Mouse (Mus musculus): ENCODE measurements around the gene Tlcd1.
"Not testable (repeated sequence)": the region's sequence is repeated elsewhere in the genome, so short reads cannot be mapped to it uniquely, and the experiment has no call there.

Gene Tlcd1

DNA sequence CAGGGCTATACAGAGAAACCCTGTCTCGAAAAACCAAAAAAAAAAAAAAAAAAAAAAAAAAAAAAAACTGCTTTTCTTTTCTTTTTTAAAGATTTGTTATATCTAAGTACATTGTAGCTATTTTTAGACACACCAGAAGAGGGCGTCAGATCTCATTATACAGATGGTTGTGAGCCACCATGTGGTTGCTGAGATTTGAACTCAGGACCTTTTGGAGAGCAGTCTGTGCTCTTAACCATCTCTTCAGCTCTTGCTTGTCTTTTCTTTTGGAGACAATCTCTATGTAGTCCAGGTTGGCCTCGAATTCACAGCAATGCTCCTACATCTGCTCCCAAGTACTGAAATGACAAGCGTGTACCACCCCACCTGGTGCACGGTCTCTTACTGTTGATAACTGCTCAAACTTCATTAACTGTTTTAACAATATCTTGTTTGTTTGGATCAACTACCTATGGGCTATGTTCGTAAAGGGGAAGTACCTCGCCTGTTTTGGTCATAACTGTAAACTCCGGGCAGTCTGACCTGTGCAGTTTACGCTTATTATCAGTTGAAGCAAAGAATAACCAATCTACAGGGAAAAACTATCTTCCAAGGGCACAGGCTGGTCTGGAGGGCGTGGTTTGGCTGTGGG is 625 bp upstream of the Tlcd1 start:
- in situ Hi-C loops (cut with MboI; ENCODE audit: unreplicated experiment in 2 of 2), result loop anchor here (5.0 to 10.0 kb wide), 6 partner anchors 119 to 351 kb away; partner anchors contain the start of gene Phf12 (in 1 of the 2)

GRCm38 (mm10) chr11:78176905-78177331 is 407 bp downstream of the Tlcd1 start:
- in situ Hi-C loops (cut with MboI; ENCODE audit: unreplicated experiment in 2 of 2), result loop anchor here (5.0 to 10.0 kb wide), 6 partner anchors 120 to 352 kb away; partner anchors contain the start of gene Phf12 (in 1 of the 2)

DNA sequence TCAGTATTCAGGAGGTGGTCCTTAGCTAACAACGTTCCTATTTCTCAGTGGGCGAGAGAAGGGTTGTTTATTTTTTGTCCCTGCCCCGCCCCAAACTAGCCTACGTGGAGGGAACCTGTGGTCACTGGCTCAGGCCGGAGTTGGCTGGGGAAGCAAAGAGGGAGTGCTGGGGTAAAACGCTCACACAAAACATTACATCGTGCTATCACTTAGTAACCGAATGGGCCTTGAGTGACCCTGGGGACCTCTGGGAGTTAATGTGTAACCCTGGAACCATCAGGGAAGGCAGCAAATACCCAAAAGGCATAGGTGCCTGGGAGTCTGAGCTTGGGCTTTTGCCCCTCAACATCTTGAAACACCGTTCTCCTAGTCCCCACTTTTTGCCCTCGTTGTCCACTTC is 926 bp downstream of the Tlcd1 start:
- in situ Hi-C loops (cut with MboI; ENCODE audit: unreplicated experiment in 2 of 2), result loop anchor here (5.0 to 10.0 kb wide), 6 partner anchors 120 to 353 kb away; partner anchors contain the start of gene Phf12 (in 1 of the 2)

- in situ Hi-C loops (cut with MboI; ENCODE audit: unreplicated experiment in 2 of 2), result loop anchor here (5.0 to 10.0 kb wide), 6 partner anchors 121 to 353 kb away; partner anchors contain the start of gene Phf12 (in 1 of the 2)
Measured at GRCm38 (mm10) chr11:78177903-78178858, 1.7 kb downstream of the Tlcd1 start.

- in situ Hi-C loops (cut with MboI; ENCODE audit: unreplicated experiment in 2 of 2), result loop anchor here (5.0 to 10.0 kb wide), 6 partner anchors 122 to 354 kb away; partner anchors contain the start of gene Phf12 (in 1 of the 2)
Measured at GRCm38 (mm10) chr11:78178859-78179437, 2.4 kb downstream of the Tlcd1 start.

DNA sequence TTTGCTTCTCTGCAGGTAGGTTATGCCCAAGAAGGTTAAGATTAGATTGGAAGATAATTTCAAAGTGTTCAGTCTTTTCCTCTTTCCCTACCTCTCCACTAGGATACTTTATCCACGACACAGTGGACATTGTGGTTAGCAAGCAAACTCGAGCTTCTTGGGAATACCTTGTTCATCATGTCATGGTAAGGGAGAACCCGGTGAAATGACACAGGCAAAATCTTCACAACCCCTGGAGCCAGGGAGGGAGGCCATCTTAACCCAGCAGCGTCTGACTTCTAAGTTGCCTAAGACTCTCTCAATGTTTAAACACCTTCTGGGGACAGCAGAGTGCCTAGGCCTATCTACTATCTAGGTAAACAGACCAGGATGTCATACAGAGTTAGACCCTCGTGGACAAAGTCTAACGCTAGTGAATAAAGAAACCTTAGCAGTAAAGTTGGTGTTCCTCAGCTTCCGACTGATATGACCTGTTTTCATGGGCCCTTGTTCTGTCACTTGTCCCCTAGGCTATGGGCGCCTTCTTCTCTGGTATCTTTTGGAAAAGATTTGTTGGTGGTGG is 3.0 kb downstream of the Tlcd1 start:
- in situ Hi-C loops (cut with MboI; ENCODE audit: unreplicated experiment in 2 of 2), result loop anchor here (5.0 to 10.0 kb wide), 6 partner anchors 122 to 355 kb away; partner anchors contain the start of gene Phf12 (in 1 of the 2)

GRCm38 (mm10) chr11:78180081-78180761 is 3.7 kb downstream of the Tlcd1 start:
- in situ Hi-C loops (cut with MboI; ENCODE audit: unreplicated experiment in 2 of 2), result no loop called here

DNA sequence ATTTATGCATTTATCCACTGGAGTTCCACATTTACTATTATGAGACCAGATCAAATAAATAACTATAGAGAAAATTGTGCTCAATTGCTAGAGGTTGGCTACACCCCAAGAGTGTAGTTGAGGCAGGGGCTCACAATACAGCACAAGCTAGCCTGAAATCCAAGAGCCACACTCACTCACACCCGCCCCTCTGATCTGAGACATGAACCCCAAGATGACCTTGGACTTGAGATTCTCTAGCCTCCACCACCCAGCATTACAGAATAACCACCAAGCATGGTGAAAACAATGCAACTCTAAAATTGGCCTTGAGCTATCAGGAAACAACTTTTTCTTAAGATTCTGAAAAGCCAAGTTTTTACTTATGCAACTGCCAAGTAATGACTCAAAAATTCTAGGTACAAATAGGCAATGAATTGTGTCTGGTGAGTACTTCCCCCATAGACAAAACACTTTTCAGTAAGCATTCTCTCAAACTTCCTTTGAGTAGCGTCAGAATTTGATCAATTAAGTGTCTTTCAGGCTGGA is 5.4 kb downstream of the Tlcd1 start:
- in situ Hi-C loops (cut with MboI; ENCODE audit: unreplicated experiment in 2 of 2), result no loop called here

DNA sequence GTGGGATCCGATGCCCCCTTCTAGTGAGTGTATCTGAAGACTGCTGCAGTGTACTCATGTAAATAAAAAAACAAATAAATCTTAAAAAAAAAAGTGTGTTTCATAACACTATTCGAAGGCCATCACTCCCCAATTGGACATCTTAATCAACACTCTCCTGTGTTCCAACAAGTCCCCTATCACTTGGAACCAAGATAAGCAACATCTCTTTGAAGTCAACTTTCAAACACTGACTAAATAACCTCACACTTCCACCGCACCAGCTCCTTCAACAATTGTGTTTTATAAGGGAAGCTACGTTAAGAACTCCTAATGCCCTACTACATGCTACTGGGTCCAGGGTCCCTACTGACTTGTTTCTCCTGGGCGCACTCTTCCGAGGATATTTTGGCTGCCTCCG is 5.9 kb downstream of the Tlcd1 start:
- in situ Hi-C loops (cut with MboI; ENCODE audit: unreplicated experiment in 2 of 2), result no loop called here

DNA sequence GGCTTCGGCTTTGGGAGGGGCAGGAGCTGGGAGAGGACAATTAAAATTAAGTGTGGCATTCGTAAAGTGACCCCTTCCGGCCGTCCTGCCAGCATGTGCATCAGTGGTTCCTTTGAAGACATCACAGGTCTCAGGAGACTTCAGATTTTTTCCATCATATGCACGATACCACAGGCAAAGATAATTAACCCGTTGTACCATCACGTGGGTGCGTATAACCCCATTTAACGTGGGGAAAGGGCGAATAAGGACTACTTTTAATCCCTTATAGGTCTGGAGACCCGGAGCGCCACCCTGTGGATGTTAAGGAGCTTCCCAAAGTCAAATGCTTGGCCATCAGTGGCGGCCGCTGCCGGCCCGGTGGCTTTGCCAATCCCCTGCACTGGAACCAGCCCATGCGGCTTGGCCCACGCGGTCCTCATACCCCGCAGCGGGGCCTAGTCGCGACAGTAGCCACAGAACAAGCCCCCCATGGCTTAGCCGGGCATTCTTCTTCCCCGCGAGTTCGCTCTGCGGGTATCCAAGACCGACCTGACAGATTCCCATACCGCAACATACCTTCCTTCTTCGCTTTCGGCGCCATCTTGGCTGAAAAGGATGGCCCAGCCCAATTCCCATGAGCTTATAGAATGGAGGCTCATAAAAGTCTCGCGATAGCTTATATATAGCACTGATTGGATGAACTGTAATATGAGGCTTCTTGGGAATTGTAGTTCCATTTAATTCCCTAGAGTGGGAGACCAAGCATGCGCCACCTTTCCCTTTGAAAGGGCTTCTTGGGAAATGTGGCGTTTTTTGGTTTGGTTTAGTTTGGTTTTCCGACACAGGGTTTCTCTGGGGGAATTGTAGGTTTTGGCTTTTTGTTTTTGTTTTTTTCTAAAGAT is 6.7 kb downstream of the Tlcd1 start, which contains the start of gene Rpl23a:
TSS of gene Rpl23a (minus strand) at position 624 of the 884 bp plus-strand sequence.
- in situ Hi-C loops (cut with MboI; ENCODE audit: unreplicated experiment in 2 of 2), result no loop called here

DNA sequence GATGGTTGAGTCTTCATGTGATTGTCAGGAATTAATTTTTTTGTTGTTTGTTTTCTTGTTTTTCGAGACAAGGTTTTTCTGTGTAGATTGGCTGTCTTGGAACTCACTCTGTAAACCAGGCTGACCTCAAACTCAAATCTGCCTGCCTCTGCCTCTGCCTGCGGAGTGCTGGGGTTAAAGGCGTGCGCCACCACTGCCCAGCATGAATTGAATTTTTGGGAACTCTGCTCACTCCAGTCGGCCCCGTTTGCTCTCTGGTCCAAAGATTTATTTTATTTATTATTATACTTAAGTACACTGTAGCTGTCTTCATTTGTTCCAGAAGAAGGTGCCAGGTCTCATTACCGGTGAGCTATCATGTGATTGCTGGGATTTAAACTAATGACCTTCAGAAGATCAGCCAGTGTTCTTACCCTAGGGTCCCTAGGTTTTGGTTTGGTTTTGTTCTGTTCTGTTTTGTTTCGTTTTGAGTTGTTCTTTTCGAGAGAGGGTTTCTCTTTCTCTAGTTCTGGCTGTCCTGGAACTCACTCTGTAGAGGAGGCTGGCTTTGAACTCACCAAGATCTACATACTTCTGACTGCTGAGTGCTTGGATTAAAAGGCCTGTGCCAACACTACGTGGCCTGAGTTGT is 7.5 kb downstream of the Tlcd1 start:
- in situ Hi-C loops (cut with MboI; ENCODE audit: unreplicated experiment in 2 of 2), result no loop called here

DNA sequence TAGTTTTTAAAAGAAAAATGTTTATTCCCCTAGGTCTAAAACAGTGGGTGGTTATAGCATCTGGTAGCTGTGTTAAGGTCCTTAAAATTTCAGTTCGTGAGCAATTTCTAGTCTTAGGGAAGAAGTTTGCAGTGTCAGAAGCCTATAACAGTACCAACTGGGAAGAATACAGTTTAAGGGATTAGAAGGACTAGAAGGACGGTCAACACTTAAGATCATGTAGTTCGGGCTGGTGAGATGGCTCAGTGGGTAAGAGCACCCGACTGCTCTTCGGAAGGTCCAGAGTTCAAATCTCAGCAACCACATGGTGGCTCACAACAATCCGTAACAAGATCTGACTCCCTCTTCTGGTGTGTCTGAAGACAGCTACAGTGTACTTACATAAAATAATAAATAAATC is 8.2 kb downstream of the Tlcd1 start:
- in situ Hi-C loops (cut with MboI; ENCODE audit: unreplicated experiment in 2 of 2), result not testable (repeated sequence)

DNA sequence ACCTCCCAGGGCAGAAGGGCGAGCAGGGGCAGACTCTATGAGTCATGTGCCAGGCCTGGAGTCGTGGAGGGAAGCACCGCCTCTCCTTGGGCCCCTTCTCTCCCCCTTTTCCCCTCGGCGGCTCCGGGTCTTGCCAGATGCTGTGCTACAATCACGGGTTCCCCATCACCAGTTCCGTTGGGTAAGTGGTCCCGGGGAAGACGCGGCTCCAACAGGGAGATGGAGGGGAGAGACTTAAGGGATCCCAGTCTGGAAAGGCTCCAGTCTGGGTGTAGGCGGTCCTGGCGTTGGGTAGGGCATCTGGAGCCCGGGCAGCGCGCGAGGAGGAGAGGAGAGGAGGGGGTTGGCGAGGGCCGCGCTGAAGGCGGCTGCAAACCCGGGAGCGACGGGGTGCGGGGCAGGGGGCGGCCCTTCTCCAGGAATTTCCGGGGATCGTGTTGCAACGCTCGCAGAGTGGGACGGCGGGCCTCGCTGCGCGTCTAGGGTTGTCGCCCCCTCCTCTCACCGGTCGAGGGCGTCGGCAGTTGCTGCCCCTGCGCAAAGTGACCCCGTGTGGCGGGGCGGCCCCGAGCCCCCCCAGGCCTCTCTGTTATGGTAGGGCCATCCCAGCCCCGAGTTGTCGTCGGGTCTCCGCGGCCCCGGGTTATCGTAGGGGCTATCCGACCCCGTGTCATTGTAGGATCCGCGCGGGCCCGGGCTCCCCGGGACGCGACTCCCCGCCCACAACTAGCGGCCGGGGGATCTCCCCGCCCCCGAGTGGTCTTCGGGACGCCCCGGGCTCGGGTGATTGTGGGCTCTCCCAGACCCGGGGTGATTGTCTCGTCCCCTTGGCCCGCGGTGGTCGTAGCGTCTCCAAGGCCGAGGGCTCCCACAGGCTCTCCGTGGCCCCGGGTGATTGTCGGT is 12.1 kb downstream of the Tlcd1 start, which contains the start of gene Rab34:
TSS of gene Rab34 (plus strand) at position 100 of the 903 bp plus-strand sequence.
- in situ Hi-C loops (cut with MboI; ENCODE audit: unreplicated experiment in 2 of 2), result no loop called here

- in situ Hi-C loops (cut with MboI; ENCODE audit: unreplicated experiment in 2 of 2), result no loop called here
Measured at GRCm38 (mm10) chr11:78189234-78190040, 12.9 kb downstream of the Tlcd1 start.

GRCm38 (mm10) chr11:78190041-78190440 is 13.5 kb downstream of the Tlcd1 start:
- in situ Hi-C loops (cut with MboI; ENCODE audit: unreplicated experiment in 2 of 2), result no loop called here

DNA sequence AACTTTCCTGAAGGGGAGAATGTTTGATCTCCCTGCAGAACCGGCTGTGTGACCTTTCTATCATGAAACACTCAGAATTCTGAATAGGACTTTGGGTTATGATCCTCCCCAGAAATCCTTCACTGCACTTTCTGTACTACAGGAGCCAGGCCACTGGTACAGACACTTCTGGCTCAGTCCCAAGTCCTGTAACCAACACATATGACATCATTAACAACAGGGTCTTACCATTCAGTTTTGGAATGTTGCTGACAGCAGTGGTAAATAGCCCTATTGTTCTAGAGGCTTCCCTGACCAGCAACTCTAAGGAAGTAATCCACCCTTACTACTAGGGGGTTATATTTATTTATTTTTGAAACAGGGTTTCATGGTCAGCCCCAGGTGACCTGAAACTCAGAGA is 16.6 kb downstream of the Tlcd1 start, which contains the start of gene Proca1:
TSS of gene Proca1 (plus strand) at position 280 of the 400 bp plus-strand sequence.
- in situ Hi-C loops (cut with MboI; ENCODE audit: unreplicated experiment in 2 of 2), result no loop called here

Measured in v-Abl transformed pro-B cells (cell line).